Mouse (Mus musculus) left cerebral cortex, adult 9 months (tissue): ENCODE measurements around the gene Dagla.
A peak's percentile ranks its signal among the peaks of the same experiment; 100 is the strongest.

Source experiments
- DNase-seq, 2 experiments: peaks; one replicate each; pipeline ENCODE4 v3.0.0; 2022; ENCODE audit warnings: low spot score in 2 of 2

The Dagla gene

GRCm38 (mm10) chr19:10304810-10305544 lies at the start of gene Dagla:
TSS of gene Dagla (minus strand) at chr19:10304877.
- DNase-seq: peak in 1 of 2 experiments; percentile 81

- no peak for DNase-seq
Observed at GRCm38 (mm10) chr19:10352218-10352617, 47.5 kb upstream of the Dagla start.

- DNase-seq: no peak
Observed at GRCm38 (mm10) chr19:10347628-10348273, 43.1 kb upstream of the Dagla start.

- no peak for DNase-seq
Observed at GRCm38 (mm10) chr19:10345696-10346095, 41.0 kb upstream of the Dagla start.

- no peak for DNase-seq
Observed at GRCm38 (mm10) chr19:10343866-10344265, 39.2 kb upstream of the Dagla start.

GRCm38 (mm10) chr19:10341817-10342439 lies 37.3 kb upstream of the Dagla start:
- DNase-seq: peak in 1 of 2 experiments; percentile 85

- peak in 1 of 2 experiments; percentile 69 for DNase-seq
Observed at GRCm38 (mm10) chr19:10341152-10341551, 36.5 kb upstream of the Dagla start.

GRCm38 (mm10) chr19:10340661-10341060 lies 36.0 kb upstream of the Dagla start:
- DNase-seq: no peak

GRCm38 (mm10) chr19:10339271-10339670 lies 34.6 kb upstream of the Dagla start:
- no peak for DNase-seq

- DNase-seq: no peak
Observed at GRCm38 (mm10) chr19:10338724-10339123, 34.0 kb upstream of the Dagla start.

- DNase-seq: no peak
Observed at GRCm38 (mm10) chr19:10334467-10334866, 29.8 kb upstream of the Dagla start.

- peak in 1 of 2 experiments; percentile 79 for DNase-seq
Observed at GRCm38 (mm10) chr19:10333545-10334252, 29.0 kb upstream of the Dagla start.

- no peak for DNase-seq
Observed at GRCm38 (mm10) chr19:10331706-10332105, 27.0 kb upstream of the Dagla start.

GRCm38 (mm10) chr19:10329033-10329432 lies 24.4 kb upstream of the Dagla start:
- no peak for DNase-seq

GRCm38 (mm10) chr19:10326609-10327008 lies 21.9 kb upstream of the Dagla start:
- DNase-seq: no peak

GRCm38 (mm10) chr19:10323860-10324259 lies 19.2 kb upstream of the Dagla start:
- no peak for DNase-seq

GRCm38 (mm10) chr19:10323362-10323837 lies 18.7 kb upstream of the Dagla start:
- DNase-seq: no peak

- no peak for DNase-seq
Observed at GRCm38 (mm10) chr19:10317795-10318194, 13.1 kb upstream of the Dagla start.

GRCm38 (mm10) chr19:10317358-10317757 lies 12.7 kb upstream of the Dagla start:
- no peak for DNase-seq

GRCm38 (mm10) chr19:10316956-10317355 lies 12.3 kb upstream of the Dagla start:
- DNase-seq: no peak

GRCm38 (mm10) chr19:10312072-10312471 lies 7.4 kb upstream of the Dagla start:
- DNase-seq: no peak

GRCm38 (mm10) chr19:10308990-10309389 lies 4.3 kb upstream of the Dagla start:
- no peak for DNase-seq
